Mouse (Mus musculus) heart, adult 2 months (tissue): ENCODE results near the gene Tpcn1.

Source experiments
- CTCF ChIP-seq: fragments of 200-600 bp; IDR thresholded peaks from 2 replicates; pipeline ENCODE4 v1.8.1; 2022; ENCODE audit warnings: antibody characterized with exemption, mild to moderate bottlenecking, moderate library complexity
- EP300 ChIP-seq: fragments of 200-500 bp; IDR thresholded peaks from 2 replicates; pipeline ENCODE4 v1.6.1; 2011; ENCODE audit warnings: low read depth, low read length, control low read depth; ENCODE audit not compliant: insufficient read depth
- POLR2A ChIP-seq: fragments of 200-500 bp; IDR thresholded peaks from 2 replicates; pipeline ENCODE4 v1.6.1; 2011; ENCODE audit warnings: mild to moderate bottlenecking, low read depth, low read length, control low read depth; ENCODE audit not compliant: insufficient read depth

DNA sequence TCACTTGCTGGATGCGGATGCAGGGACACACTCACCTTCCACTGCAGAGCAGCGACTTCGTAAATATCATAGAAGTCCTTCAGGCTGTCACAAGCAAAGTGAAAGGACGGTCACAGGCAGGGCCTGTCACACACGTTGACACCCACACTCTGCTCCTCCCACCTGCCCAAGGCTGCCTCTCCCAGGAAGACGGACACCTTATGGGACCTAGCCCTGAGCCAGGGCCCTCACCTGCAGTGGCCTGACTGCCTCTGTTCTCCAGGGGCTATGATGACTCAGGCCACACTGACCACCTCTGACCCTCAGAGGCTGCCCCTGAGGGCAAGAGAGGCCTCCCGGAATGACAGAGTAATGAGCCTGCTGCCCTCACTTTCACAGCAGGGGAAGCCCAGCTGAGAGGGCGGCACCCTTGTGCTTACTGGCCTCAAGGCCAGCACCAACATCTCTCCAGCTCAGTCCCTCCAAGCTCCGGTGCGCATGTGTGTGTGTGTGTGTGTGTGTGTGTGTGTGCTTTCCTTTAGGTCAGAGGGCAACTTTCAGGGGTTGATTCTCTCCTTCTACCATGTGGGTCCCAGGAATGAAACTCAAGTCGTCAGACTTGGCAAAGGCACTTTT is 40.1 kb downstream of the Tpcn1 start:
- TF ChIP-seq POLR2A (no peak), CTCF (no peak), EP300 (no peak)
